Mouse (Mus musculus) lung, postnatal 0 days (tissue): ENCODE results near the gene Rassf3. TPM values are rescaled to one million over a fixed set of nuclear protein-coding genes. Genes with fewer than 3 reads are reported as not detected.

Experiments used
- ATAC-seq: fragments of 200-750 bp; cut with Nextera tagmentation; 2 replicates; pipeline ENCODE4 v1.8.0; 2017; ENCODE audit warnings: moderate library complexity
- DNase-seq: peaks from one replicate; pipeline ENCODE4 v3.0.0-alpha.2; 2016; ENCODE audit warnings: low spot score
- H3K27ac ChIP-seq: fragments of 300-500 bp; sonication (generic); 2 replicates; pipeline ENCODE4 v1.5.1; 2014; ENCODE audit warnings: antibody characterized with exemption, mild to moderate bottlenecking, low read length, mixed read lengths
- H3K27me3 ChIP-seq: fragments of 300-500 bp; sonication (generic); replicated peaks from 2 replicates; pipeline ENCODE4 v1.6.1; 2014; ENCODE audit warnings: low read length, mixed read lengths; ENCODE audit not compliant: insufficient read depth
- H3K36me3 ChIP-seq: fragments of 300-500 bp; sonication (generic); 2 replicates; pipeline ENCODE4 v1.6.1; 2014; ENCODE audit warnings: low read length, mixed read lengths; ENCODE audit not compliant: insufficient read depth
- H3K4me1 ChIP-seq: fragments of 300-500 bp; sonication (generic); 2 replicates; pipeline ENCODE4 v1.6.1; 2014; ENCODE audit warnings: antibody characterized with exemption, low read depth, low read length, mixed read lengths; ENCODE audit not compliant: insufficient read depth
- H3K4me2 ChIP-seq: fragments of 300-500 bp; sonication (generic); replicated peaks from 2 replicates; pipeline ENCODE4 v1.6.1; 2014; ENCODE audit warnings: low read depth, mild to moderate bottlenecking, low read length, moderate library complexity, mixed read lengths
- H3K4me3 ChIP-seq: fragments of 300-500 bp; sonication (generic); 2 replicates; pipeline ENCODE4 v1.5.1; 2014; ENCODE audit warnings: low read depth, low read length
- H3K9ac ChIP-seq: fragments of 300-500 bp; sonication (generic); replicated peaks from 2 replicates; pipeline ENCODE4 v1.6.1; 2014; ENCODE audit warnings: low read depth, mild to moderate bottlenecking
- H3K9me3 ChIP-seq: fragments of 300-500 bp; sonication (generic); 2 replicates; pipeline ENCODE4 v1.6.1; 2016; ENCODE audit warnings: low read length, mixed read lengths
- CTCF ChIP-seq: IDR thresholded peaks from 2 replicates; pipeline ENCODE4 v1.5.1; 2016; ENCODE audit warnings: antibody characterized with exemption, mild to moderate bottlenecking
- EP300 ChIP-seq: IDR thresholded peaks from 2 replicates; pipeline ENCODE4 v1.6.1; 2016; ENCODE audit warnings: antibody characterized with exemption, mild to moderate bottlenecking, control low read depth
- WGBS: fragments of 180-500 bp; shearing (Covaris S2); extraction: QIAGEN DNeasy Blood & Tissue Kit; methylation state at CpG from one replicate; pipeline ENCODE4 v1.1.7; 2014; 5-methylcytosine and 5-hydroxymethylcytosine counted together
- polyA plus RNA-seq: library from polyadenylated mRNA; unstranded; fragments of >200 nt; fragmentation: Nextera tagmentation; extraction: Ambion mirVana; gene quantifications from 2 replicates; pipeline ENCODE4 v1.2.1, GENCODE M21; 2015

Rassf3 gene
- polyA plus RNA-seq, 1 experiment from 2014 or later = 22.9 TPM

DNA sequence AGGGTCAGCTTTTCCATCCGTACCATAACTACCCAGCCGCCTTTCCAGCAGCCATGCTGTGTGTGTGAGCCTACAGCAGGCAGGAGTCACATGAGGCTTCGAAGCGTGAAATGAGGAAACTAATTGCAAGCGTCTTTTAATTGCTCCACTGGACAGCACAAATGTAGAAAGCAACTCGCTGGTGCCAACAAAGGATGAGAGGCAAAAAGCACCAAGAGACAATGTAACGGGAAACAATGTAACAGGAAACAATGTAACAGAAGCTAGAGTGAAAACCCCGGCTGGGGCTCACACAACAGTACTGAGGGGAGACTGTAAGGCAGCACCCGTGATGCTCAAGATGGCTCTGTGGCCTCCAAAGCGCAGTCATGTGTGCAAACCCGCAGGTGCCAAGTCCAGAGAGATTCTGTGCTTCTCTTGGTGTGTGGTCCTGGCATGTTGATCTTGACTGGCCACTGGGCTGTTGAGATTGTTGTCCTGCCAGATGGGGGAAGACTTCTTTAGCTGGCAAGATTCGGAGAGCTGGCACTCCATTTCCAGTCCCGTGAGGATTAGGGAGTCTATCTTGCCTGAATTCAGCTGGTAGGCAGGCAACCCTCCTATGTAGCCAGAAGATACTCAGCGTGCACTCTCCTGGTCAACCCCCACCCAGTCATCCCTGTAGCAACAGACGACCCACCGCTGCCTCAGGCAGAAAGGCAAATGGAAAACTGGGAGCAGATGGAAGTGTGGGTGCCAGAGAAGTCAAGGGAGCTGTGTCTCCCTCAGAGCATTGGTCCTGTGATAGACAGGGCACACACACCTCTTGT, 52.4 kb downstream of the Rassf3 start:
- TF ChIP-seq CTCF (no peak), EP300 (no peak)
- Histone ChIP-seq H3K4me3 (no peak overlapping the region), H3K4me2 (no peak overlapping the region), H3K27me3 (no peaks in the 10 kb centered on the region), H3K9me3 (no peaks in the 10 kb centered on the region), H3K9ac (no peak overlapping the region), H3K36me3 (no peaks in the 10 kb centered on the region), H3K4me1 (peaks cover 32% of the 10 kb centered on the region), H3K27ac (no peak overlapping the region)
- WGBS = 62% methylated on average over 16 of the region's 16 CpGs
- ATAC-seq (no peak), DNase-seq (no peak)

DNA sequence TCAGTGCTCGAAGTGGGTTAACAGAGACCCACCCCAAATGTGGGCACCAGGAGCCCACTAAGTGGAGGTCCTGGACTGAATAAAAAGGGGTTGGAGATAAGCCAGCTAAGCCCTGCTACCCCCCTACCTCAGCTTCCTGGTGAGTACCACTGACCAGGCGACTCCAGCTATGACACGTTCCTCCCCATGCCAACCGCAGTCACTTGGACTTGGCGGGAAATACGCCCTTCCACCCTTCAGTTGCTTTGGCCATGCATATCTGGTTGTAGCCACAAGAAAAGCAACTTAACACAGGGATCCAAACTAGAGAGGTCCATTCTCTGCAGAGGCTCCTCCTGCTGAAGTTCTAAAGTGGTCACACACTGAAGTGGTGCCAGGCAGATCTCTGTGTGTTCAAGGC, 53.9 kb downstream of the Rassf3 start:
- H3K9me3 ChIP-seq = no peaks in the 10 kb centered on the region
- H3K4me3 ChIP-seq = no peak overlapping the region
- no peaks in the 10 kb centered on the region for H3K36me3 ChIP-seq
- H3K9ac ChIP-seq = no peak overlapping the region
- ATAC-seq (no peak), DNase-seq (no peak)
- TF ChIP-seq CTCF (no peak), EP300 (no peak)
- H3K4me2 ChIP-seq = no peak overlapping the region
- H3K27ac ChIP-seq = no peak overlapping the region
- H3K27me3 ChIP-seq = no peaks in the 10 kb centered on the region
- H3K4me1 ChIP-seq = peaks cover 19% of the 10 kb centered on the region
- 67% methylated on average over 6 of the region's 6 CpGs for WGBS

DNA sequence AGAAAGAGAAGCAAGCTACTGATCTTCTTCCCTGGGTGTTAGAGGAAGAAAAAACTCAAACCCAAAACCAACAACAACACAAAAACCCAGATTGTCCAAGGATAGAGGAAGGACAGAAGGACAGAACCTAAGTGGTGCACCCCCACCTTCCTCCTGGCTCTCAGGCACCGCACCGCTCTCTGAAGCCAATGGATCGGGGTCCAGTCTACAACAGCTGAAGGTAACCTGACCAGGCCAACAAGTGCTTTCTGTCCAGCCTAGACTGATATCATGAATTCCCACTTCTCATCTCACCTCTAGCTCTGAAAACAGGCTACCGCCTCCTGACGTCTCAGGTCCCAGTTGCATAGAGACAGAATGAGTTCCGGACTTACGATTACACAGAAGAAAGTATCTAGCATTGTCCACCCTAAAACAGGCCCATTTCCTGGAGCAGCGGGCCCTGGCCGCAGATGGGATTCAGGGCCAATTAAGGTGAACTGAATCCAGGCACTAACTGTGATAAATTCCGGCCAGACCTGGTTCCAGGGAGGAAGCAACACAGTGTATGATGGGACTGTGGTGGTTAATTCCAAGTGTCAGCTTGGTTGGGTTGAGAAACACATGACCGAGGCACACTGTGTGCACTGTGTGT, 54.4 kb downstream of the Rassf3 start:
- H3K9ac ChIP-seq = no peak overlapping the region
- peaks cover 19% of the 10 kb centered on the region for H3K4me1 ChIP-seq
- DNase-seq (no peak), ATAC-seq (no peak)
- WGBS = 79% methylated on average over 11 of the region's 11 CpGs
- no peaks in the 10 kb centered on the region for H3K9me3 ChIP-seq
- no peak for TF ChIP-seq EP300
- no peak overlapping the region for H3K4me3 ChIP-seq
- no peak overlapping the region for H3K4me2 ChIP-seq
- H3K36me3 ChIP-seq = no peaks in the 10 kb centered on the region
- H3K27ac ChIP-seq = 0 out of 2 replicates have a peak overlapping the region, but pooled peaks have one; percentile 76
- H3K27me3 ChIP-seq = no peaks in the 10 kb centered on the region

DNA sequence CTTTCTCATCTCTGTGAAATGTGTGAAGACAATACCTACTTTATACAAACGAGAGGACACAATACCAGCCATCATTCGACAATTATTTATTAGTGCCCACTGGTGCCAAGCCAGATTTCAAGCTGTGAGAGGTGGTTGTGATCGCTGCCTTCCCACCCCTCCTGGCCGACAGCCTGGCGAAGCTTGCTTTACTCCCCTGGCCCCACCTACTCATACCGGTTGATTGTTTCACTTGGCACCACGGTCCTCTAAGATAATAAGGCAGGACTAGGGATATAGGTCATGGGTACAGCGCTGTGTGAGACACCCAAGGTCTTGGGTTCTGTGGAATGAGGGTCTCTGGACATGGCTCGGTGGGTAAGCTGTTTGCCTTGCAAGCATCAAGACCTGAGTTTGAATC, 55.1 kb downstream of the Rassf3 start:
- Histone ChIP-seq H3K27ac (peak overlapping the region; percentile 76; the same call in 1 of the 2 replicates), H3K4me1 (peaks cover 16% of the 10 kb centered on the region)
- DNase-seq = peak; percentile 50

DNA sequence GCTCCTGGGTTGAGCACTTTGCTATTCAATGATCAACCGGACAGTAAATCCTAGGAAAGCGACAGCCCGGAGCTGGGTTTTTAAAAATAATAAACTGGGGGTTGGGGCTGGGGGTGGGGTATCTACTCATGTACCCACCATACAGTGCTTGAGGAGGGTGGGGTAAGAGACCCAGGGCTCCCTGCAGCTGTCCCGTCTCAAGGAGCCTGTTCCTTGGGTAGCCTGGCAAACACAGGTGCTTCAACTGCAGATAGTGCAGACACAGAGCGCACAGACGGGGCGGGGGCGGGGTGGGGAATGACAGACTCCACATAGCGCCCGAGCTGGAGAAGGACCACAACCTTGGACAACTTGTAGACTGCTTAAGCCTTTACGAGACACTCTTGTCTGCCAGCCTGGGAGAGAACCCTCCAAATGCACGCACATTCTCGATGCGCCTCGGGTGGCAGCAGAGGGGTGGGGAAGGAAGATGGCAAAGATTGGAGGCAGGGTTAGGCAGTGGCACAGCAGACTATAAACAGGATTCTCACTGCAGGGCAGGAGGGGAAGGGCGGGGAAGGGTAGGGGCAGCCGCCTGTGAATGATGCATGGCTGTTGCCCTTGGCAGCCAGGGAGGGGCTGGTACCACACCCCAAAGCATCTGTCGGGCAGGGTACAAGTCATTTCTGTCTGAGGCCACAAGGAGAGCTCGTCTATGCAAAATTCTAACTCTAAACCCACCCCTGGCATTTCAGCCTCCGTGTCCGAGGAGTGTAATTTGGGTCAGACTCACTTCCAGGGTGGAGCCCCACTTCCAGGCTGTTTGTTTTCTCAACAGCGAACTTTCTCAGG, 56.3 kb downstream of the Rassf3 start:
- H3K4me2 ChIP-seq = no peak overlapping the region
- H3K27ac ChIP-seq = peak overlapping the region; percentile 76
- peak; percentile 89 for ATAC-seq

More for the DNA sequence above, 55.1 kb downstream of the Rassf3 start:
- H3K27me3 ChIP-seq = no peaks in the 10 kb centered on the region
- ATAC-seq = 0 out of 2 replicates have a peak, but pooled peaks have one; percentile 3
- WGBS = 53% methylated on average over 9 of the region's 9 CpGs
- TF ChIP-seq EP300 = no peak
- TF ChIP-seq CTCF = no peak
- H3K4me2 ChIP-seq = no peak overlapping the region
- no peak overlapping the region for H3K9ac ChIP-seq
- no peaks in the 10 kb centered on the region for H3K36me3 ChIP-seq
- H3K9me3 ChIP-seq = no peaks in the 10 kb centered on the region
- no peak overlapping the region for H3K4me3 ChIP-seq

GRCm38 (mm10) chr10:121418835-121419234, 57.3 kb downstream of the Rassf3 start:
- Histone ChIP-seq H3K4me2 (no peak overlapping the region), H3K27me3 (no peaks in the 10 kb centered on the region), H3K27ac (no peak overlapping the region), H3K4me1 (peaks cover 16% of the 10 kb centered on the region), H3K4me3 (no peak overlapping the region), H3K9me3 (no peaks in the 10 kb centered on the region), H3K9ac (no peak overlapping the region), H3K36me3 (peaks cover 14% of the 10 kb centered on the region)
- DNase-seq = no peak
- no peak for ATAC-seq
- TF ChIP-seq CTCF (no peak), EP300 (no peak)
- 68% methylated on average over 14 of the region's 14 CpGs for WGBS

More for the DNA sequence above, 56.3 kb downstream of the Rassf3 start:
- TF ChIP-seq CTCF (peak; percentile 50), EP300 (peak; percentile 63; the same call in 1 of the 2 replicates)
- 36% methylated on average over 22 of the region's 22 CpGs for WGBS
- Histone ChIP-seq H3K4me3 (no peak overlapping the region), H3K9me3 (no peaks in the 10 kb centered on the region), H3K9ac (no peak overlapping the region), H3K27me3 (no peaks in the 10 kb centered on the region), H3K4me1 (peaks cover 16% of the 10 kb centered on the region), H3K36me3 (peaks cover 4% of the 10 kb centered on the region; the same call in 1 of the 2 replicates)
- DNase-seq = peak; percentile 82
